Mouse (Mus musculus) cerebellum, adult 2 months (tissue): ENCODE data around the gene Gfra1.

Experiments
- CTCF ChIP-seq: fragments of 200-500 bp; IDR thresholded peaks from 2 replicates; pipeline ENCODE4 v1.5.1; 2011; ENCODE audit warnings: low read depth, mild to moderate bottlenecking, control low read depth, low read length, moderate library complexity, borderline replicate concordance; ENCODE audit not compliant: insufficient read depth
- POLR2A ChIP-seq: fragments of 200-500 bp; IDR thresholded peaks from 2 replicates; pipeline ENCODE4 v1.6.1; 2011; ENCODE audit warnings: low read length, control low read depth, borderline replicate concordance; ENCODE audit not compliant: insufficient read depth

GRCm38 (mm10) chr19:58256485-58256884, 199.2 kb downstream of the Gfra1 start:
- TF ChIP-seq POLR2A (no peak), CTCF (no peak)
